Mouse (Mus musculus) thymus, adult 18-20 months (tissue): ENCODE measurements around the gene Adgrg6.

Experiments
- DNase-seq, 2 experiments: peaks; one replicate each; pipeline ENCODE4 v3.0.0; 2022; ENCODE audit warnings: mixed read lengths in 2 of 2

Gene Adgrg6

GRCm38 (mm10) chr10:14385574-14385973 is 159.9 kb downstream of the Adgrg6 start:
- DNase-seq = no peak

GRCm38 (mm10) chr10:14365065-14365589 is 180.3 kb downstream of the Adgrg6 start:
- DNase-seq = no peak

- DNase-seq = no peak
Observed at GRCm38 (mm10) chr10:14363226-14363625, 182.2 kb downstream of the Adgrg6 start.

GRCm38 (mm10) chr10:14358271-14358670 is 187.2 kb downstream of the Adgrg6 start:
- DNase-seq = no peak
